Mouse (Mus musculus) adrenal gland, adult 2 months (tissue): ENCODE measurements around the gene Carmil1. TPM values are rescaled to one million over a fixed set of nuclear protein-coding genes. Genes with fewer than 3 reads are reported as not detected.

ENCODE experiments used
- DNase-seq: peaks from one replicate; pipeline ENCODE4 v3.0.0; 2021
- polyA plus RNA-seq: library from polyadenylated mRNA; depleted of rRNA; stranded (reverse); fragments of >200 nt; gene quantifications from 2 replicates; pipeline ENCODE4 v1.2.3, GENCODE M21; 2012
- total RNA-seq, 2 experiments: library from RNA; stranded (reverse); gene quantifications; 2 replicates each; pipeline ENCODE4 v1.2.3; 2021

Gene Carmil1
- total and polyA plus RNA-seq, 3 experiments, result 5.7 to 61.4 (median 52.7) TPM

GRCm38 (mm10) chr13:24260751-24261591, 19.6 kb downstream of the Carmil1 start:
- peak; percentile 71 for DNase-seq

DNA sequence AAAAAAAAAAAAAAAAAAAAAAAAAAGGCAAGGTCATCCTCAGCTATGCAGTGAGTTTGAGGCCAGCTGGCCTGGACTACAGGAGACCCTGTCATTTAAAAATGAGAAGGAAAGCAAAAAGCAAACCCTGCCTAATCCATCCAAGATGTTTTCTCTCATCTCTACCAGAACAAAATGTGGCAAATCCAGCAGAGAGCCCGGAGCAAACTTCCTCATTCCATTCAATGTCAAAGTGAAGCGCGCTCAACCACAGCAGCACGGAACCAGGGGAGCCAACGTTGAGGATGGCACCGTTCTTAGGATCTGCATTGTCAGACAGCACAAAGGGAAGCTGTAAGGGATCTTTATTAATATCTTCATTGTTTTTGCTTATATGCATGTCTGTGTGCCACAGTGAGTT, 22.8 kb downstream of the Carmil1 start:
- peak; percentile 21 for DNase-seq

DNA sequence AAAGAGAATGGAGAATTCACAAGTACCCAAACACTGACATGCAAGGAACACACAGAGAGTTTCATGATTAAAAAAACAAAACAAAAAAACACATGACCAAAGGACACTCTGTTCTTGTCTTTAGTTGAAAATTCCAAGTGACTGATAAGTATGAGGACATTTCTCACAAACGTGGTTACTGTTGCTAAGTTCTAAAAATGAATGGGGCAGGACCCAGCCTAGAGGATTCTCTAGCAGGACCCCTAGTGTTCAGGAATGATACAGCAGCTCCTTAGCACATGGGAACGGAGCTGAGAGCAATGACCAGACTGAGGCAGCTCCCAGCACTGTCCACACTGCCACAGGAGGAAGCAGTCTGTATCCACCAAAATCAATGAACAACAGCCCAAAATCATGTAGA, 26.6 kb downstream of the Carmil1 start:
- peak; percentile 72 for DNase-seq

- no peak for DNase-seq
Measured at GRCm38 (mm10) chr13:24253551-24253950, 27.0 kb downstream of the Carmil1 start.

- DNase-seq, result peak; percentile 65
Measured at GRCm38 (mm10) chr13:24251236-24251635, 29.4 kb downstream of the Carmil1 start.

DNA sequence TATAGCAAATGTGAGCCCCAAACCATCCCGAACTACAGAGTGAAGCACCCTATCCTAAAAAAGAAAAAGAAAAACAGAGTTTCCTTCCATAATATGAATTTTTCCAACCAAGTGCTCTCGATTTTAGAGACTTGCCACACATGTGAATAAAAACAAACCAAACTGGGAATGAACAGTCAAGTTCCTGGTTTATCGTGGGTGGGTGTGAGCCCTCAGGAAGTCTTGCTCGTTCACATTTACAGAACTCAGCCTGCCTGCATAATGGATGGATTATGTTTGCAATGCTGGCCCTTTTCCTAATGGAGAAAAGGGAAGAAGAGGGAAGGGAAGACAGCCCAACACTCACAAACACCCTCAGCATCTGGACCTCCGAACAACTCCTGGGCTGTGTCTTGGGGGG, 32.7 kb downstream of the Carmil1 start:
- no peak for DNase-seq

DNA sequence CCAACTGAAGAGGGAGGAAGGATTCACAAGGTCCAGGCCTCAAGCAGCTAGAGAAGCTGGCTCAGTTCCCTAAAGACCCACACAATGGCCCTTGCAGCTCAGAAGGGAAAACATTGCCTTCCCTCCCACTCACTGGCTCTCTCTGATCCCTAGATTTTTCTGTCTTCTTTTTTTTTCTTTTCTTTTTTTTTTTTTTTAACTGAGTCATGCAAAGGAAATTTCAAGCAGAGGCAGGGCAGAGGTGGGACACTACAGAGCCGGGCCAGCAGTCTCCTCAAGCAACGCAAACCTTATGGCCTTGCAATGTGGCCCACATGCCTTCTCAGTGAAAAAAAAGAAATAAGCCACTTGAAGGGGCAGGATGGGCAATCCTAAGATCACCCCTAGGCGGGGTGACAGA, 33.2 kb downstream of the Carmil1 start:
- DNase-seq, result no peak

DNA sequence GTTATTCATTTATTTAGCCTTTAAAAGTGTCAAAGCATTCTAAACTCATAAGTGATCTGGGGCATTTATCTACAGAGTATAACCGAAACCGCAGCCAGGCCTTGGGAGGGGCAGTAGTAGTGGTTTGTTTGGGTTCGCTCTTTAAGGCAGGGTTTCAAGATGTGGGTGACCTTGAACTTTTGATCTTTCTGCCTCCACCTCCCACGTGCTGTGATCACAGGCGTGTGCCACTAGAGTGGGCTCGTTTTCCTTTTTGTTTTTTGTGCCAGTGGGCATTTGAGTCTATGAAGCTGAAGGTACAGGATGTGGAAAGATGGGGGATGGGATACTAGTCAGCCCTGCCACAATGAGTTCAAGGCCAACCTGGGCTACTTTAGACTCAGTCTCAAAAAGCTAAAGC, 34.3 kb downstream of the Carmil1 start:
- peak; percentile 39 for DNase-seq

DNA sequence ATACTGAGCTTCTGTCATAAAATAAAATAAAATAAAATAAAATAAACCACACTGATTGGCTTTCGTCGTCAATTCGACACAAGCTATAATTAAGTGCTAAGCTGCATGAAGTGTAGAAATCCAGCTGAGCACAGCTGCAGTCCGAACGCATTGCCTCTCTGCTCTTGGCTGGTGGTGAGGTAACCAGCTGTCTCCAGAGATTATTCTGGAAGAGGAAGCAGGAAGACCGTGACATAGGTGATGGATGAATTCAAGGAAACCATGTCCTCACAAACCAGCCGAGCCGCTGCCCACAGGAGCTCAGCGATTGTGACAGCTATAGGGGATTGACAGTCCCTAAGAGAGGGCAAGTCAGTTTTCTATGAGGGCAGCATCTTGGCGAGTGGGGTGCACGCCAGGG, 36.0 kb downstream of the Carmil1 start:
- no peak for DNase-seq

DNA sequence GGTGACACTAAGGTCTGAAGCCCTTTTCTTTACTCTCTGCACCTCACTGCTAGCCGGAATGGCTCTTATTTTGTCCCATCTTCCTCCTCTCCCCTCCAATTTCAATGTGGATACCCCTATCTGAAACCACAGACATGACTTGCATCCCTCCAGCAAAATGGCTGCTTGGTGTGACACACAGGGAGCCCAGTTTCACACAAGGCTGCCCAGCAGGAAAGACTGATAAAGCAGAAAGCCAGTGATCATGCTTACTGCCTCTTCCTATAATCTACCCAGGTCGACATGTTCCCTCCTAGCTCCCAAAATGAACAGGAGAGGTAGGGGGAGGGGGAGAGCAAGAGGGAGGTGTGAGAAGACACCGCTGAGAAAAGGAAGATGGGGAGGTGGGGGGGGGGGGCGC, 36.6 kb downstream of the Carmil1 start:
- DNase-seq, result no peak

GRCm38 (mm10) chr13:24242429-24243106, 38.0 kb downstream of the Carmil1 start:
- DNase-seq, result no peak

- DNase-seq, result no peak
Measured at GRCm38 (mm10) chr13:24241201-24241600, 39.4 kb downstream of the Carmil1 start.

GRCm38 (mm10) chr13:24240430-24240829, 40.2 kb downstream of the Carmil1 start:
- DNase-seq, result no peak

GRCm38 (mm10) chr13:24238456-24239120, 42.0 kb downstream of the Carmil1 start:
- DNase-seq, result no peak

DNA sequence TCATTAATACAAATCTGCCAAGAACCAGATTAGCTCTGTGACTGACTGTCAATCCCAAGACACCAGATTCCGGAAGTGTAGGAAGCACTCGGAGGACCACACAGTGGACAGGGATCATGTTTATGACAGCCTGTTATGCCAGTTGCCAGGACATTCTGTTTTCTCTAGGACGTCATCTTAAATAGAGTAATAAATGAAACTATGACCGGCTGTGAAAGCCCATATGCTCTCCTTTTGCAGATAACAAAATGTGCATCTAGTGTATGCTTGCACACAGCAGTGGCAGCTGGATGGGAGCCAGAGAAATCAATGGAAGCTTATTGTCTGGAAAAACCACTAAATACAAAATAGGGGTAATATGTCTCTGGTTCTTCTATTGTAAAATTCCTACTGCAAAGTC, 43.9 kb downstream of the Carmil1 start:
- DNase-seq, result no peak

- DNase-seq, result no peak
Measured at GRCm38 (mm10) chr13:24232750-24233149, 47.8 kb downstream of the Carmil1 start.

DNA sequence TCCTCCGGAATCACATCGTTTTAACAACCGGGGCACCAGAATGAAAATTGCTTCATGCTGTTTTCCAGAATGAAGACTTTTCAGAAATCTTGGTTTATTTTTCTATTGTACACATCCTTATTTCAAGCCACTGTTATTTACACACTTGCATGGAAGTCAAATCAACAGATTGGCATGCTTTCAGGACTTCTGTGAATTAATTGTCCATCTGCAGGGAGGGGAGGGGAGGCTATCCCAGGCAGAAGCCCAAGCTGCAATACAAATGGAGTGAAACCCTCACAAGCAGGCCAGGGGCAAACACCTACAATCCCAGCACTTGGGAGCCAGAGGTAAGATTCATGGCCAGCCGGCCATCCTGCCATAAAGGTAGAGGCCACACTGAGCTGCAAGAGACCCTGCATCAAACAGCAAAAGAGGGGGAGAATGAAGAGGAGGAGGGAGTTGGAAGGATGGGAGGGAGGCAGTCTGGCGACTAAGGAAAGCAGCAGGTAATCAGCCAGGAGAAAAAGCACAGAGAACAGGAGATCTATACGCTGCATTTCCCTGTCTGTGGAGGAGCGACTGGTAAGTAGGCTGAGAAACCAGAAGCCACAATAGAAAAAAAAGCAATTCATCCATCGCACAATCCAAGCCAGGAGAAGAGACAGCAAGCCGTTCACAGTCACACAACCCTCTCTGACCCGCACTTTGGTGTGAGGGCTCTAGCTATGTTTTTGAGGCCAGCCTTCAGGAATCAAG, 48.7 kb downstream of the Carmil1 start:
- no peak for DNase-seq

GRCm38 (mm10) chr13:24231146-24231545, 49.4 kb downstream of the Carmil1 start:
- DNase-seq, result no peak

DNA sequence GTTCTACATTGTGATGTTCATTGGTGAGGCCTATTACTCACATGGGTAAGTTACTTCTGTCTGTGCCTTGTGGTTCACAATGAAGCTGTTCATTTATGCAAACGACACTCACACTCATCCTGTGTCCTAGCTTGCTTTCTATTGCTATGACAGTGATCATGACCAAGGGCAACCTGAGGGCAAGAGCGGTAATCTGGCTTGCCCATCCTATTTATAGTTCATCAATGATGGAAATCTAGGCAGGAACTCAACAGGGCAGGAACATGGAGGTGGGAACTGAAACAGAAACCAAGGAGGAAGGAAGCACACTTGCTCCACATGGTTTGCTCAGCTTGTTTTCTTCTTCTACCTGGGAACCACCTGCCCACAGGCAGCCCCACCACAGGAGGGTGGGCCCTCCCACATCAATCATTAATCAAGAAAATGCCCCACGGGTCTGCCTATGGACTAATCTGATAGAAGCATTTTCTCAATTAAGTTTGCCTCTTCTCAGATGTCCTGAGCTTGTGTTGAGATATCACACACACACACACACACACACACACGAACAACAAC, 50.0 kb downstream of the Carmil1 start:
- no peak for DNase-seq

DNA sequence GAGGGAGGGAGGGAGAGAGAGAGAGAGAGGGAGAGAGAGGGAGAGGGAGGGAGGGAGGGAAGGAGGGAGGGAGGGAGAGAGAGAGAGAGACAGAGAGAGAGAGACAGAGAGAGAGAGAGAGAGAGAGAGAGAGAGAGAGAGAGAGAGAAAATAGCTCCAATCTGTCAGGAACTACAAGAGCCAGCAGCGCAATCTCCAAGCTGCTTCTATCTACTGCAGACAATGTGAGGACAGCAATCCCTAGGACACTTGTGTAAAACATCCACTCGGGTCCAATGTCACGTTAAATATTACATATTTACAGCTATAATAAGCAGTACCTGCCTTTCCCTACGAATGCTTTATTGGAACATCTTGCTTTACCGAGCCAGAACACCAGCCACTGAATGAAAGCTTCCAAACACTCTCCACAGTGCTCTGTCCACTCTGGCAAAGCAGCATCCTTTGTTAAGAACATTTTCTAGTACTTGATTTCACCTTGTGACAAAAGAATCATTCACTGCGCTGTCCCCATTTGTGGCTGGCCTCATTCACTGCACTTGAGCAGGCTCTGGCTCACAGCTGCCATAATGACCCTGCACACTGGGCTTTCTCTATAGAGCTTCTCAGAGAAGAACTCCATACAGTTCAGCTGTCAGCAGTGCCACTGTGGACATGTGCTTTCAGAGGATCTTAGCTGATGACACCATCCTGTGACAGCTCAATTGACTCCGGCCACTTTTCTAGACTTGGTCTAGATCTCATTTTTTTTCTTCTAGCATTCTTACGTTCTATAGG, 57.0 kb downstream of the Carmil1 start:
- DNase-seq, result no peak

DNA sequence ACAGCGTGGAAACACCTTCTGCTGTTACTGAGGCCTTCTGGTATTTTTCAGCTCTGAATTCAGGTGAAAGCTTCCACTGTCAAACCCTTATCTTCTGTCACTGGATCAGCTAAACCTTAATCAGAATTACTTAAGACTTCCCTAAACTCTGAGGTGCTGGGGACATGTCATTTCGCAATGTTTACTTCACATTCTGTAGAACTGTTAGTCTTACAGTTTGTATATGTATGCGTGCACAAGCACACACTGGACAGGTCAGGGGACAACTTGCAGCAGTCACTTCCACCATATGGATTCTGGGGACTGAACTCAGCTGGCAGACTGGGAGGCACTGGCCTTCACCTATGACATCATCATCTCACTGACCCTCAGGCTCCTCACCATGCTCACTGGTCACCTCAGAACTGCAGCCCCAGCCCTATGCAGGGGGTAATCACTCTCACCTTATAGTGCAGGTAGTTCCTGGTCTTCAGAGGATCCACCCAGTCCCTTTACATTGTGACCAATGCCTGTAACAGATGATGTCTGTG, 60.1 kb downstream of the Carmil1 start:
- peak; percentile 51 for DNase-seq
